Mouse (Mus musculus) lung, postnatal 0 days (tissue): ENCODE results near the gene Copg1. TPM values are rescaled to one million over a fixed set of nuclear protein-coding genes. Genes with fewer than 3 reads are reported as not detected.
A peak's percentile ranks its signal among the peaks of the same experiment; 100 is the strongest.

ENCODE experiments used
- ATAC-seq: fragments of 200-750 bp; cut with Nextera tagmentation; 2 replicates; pipeline ENCODE4 v1.8.0; 2017; ENCODE audit warnings: moderate library complexity
- DNase-seq: peaks from one replicate; pipeline ENCODE4 v3.0.0-alpha.2; 2016; ENCODE audit warnings: low spot score
- H3K27ac ChIP-seq: fragments of 300-500 bp; sonication (generic); 2 replicates; pipeline ENCODE4 v1.5.1; 2014; ENCODE audit warnings: antibody characterized with exemption, mild to moderate bottlenecking, low read length, mixed read lengths
- H3K27me3 ChIP-seq: fragments of 300-500 bp; sonication (generic); replicated peaks from 2 replicates; pipeline ENCODE4 v1.6.1; 2014; ENCODE audit warnings: low read length, mixed read lengths; ENCODE audit not compliant: insufficient read depth
- H3K36me3 ChIP-seq: fragments of 300-500 bp; sonication (generic); 2 replicates; pipeline ENCODE4 v1.6.1; 2014; ENCODE audit warnings: low read length, mixed read lengths; ENCODE audit not compliant: insufficient read depth
- H3K4me1 ChIP-seq: fragments of 300-500 bp; sonication (generic); 2 replicates; pipeline ENCODE4 v1.6.1; 2014; ENCODE audit warnings: antibody characterized with exemption, low read depth, low read length, mixed read lengths; ENCODE audit not compliant: insufficient read depth
- H3K4me2 ChIP-seq: fragments of 300-500 bp; sonication (generic); replicated peaks from 2 replicates; pipeline ENCODE4 v1.6.1; 2014; ENCODE audit warnings: low read depth, mild to moderate bottlenecking, low read length, moderate library complexity, mixed read lengths
- H3K4me3 ChIP-seq: fragments of 300-500 bp; sonication (generic); 2 replicates; pipeline ENCODE4 v1.5.1; 2014; ENCODE audit warnings: low read depth, low read length
- H3K9ac ChIP-seq: fragments of 300-500 bp; sonication (generic); replicated peaks from 2 replicates; pipeline ENCODE4 v1.6.1; 2014; ENCODE audit warnings: low read depth, mild to moderate bottlenecking
- H3K9me3 ChIP-seq: fragments of 300-500 bp; sonication (generic); 2 replicates; pipeline ENCODE4 v1.6.1; 2016; ENCODE audit warnings: low read length, mixed read lengths
- CTCF ChIP-seq: IDR thresholded peaks from 2 replicates; pipeline ENCODE4 v1.5.1; 2016; ENCODE audit warnings: antibody characterized with exemption, mild to moderate bottlenecking
- EP300 ChIP-seq: IDR thresholded peaks from 2 replicates; pipeline ENCODE4 v1.6.1; 2016; ENCODE audit warnings: antibody characterized with exemption, mild to moderate bottlenecking, control low read depth
- WGBS: fragments of 180-500 bp; shearing (Covaris S2); extraction: QIAGEN DNeasy Blood & Tissue Kit; methylation state at CpG from one replicate; pipeline ENCODE4 v1.1.7; 2014; 5-methylcytosine and 5-hydroxymethylcytosine counted together
- polyA plus RNA-seq: library from polyadenylated mRNA; unstranded; fragments of >200 nt; fragmentation: Nextera tagmentation; extraction: Ambion mirVana; gene quantifications from 2 replicates; pipeline ENCODE4 v1.2.1, GENCODE M21; 2015

Copg1 gene
- polyA plus RNA-seq, 1 experiment from 2014 or later = 72.2 TPM

DNA sequence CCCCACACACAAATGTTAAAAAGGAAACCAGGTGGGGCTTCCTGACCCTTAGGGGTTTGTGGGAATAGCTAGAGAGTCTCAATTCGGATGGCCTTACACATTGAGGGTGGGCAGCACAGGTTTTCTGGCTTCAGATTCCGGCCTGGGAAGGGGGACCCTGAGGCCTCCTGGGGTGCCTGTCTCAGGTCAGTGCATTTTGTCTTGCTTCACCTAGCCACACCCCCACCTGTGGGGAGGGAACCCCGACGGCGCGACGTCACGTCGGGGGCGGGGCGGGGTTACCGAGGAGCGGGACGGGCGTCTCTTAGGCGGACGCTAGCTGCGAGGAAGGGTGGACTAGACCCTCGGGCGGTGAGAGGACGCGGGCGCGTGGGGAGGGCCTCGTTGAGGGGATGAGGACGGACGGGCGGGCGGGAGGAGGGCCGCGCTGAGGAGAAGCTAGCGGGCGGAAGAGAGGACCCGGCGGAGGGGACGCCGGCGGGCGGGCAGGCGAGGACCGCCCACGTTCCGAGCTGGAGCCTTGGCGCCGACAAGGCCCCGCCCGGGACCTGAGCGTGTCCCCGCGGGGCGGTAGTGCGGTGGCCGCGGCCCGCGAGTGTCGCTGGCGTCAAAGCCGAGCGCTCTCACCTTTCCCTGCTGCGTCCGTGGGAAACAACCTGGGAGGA is 26.2 kb downstream of the Copg1 start, which contains the start of gene Hmces:
Gene Hmces (plus strand): TSS at position 275 of the 665 bp plus-strand sequence.
- H3K4me2 ChIP-seq = peak within 1 kb of the TSS; percentile 89
- H3K4me3 ChIP-seq = peak within 1 kb of the TSS; percentile 82
- H3K9ac ChIP-seq = peak within 1 kb of the TSS; percentile 90
- ATAC-seq = peak; percentile 96
- 1% methylated on average over 53 of the region's 62 CpGs for WGBS
- H3K4me1 ChIP-seq = 0 out of 2 replicates have a peak, but pooled peaks cover 9% of the 10 kb centered on the region
- no peaks in the 10 kb centered on the region for H3K9me3 ChIP-seq
- TF ChIP-seq CTCF (no peak; the same call in 1 of the 2 replicates), EP300 (no peak)
- H3K27me3 ChIP-seq = no peaks in the 10 kb centered on the region
- H3K27ac ChIP-seq = peak within 1 kb of the TSS; percentile 93
- peaks cover 32% of the 10 kb centered on the region for H3K36me3 ChIP-seq
- peak; percentile 92 for DNase-seq

GRCm38 (mm10) chr6:87914326-87915102 is 26.9 kb downstream of the Copg1 start:
- H3K4me2 ChIP-seq = peak overlapping the region; percentile 89
- 5% methylated on average over 34 of the region's 35 CpGs for WGBS
- no peaks in the 10 kb centered on the region for H3K27me3 ChIP-seq
- no peaks in the 10 kb centered on the region for H3K9me3 ChIP-seq
- H3K4me1 ChIP-seq = 0 out of 2 replicates have a peak, but pooled peaks cover 9% of the 10 kb centered on the region
- DNase-seq (peak; percentile 47), ATAC-seq (peak; percentile 61)
- no peak; the same call in none of the 2 replicates for TF ChIP-seq CTCF
- no peak for TF ChIP-seq EP300
- peaks cover 29% of the 10 kb centered on the region for H3K36me3 ChIP-seq
- H3K4me3 ChIP-seq = peak overlapping the region; percentile 82
- H3K9ac ChIP-seq = peak overlapping the region; percentile 90
- H3K27ac ChIP-seq = peak overlapping the region; percentile 93

GRCm38 (mm10) chr6:87915939-87916338 is 28.3 kb downstream of the Copg1 start:
- H3K9me3 ChIP-seq = no peaks in the 10 kb centered on the region
- no peak overlapping the region for H3K9ac ChIP-seq
- 0 out of 2 replicates have a peak, but pooled peaks cover 9% of the 10 kb centered on the region for H3K4me1 ChIP-seq
- WGBS = 58% methylated on average over 5 of the region's 5 CpGs
- no peak overlapping the region for H3K4me3 ChIP-seq
- TF ChIP-seq CTCF = no peak
- TF ChIP-seq EP300 = no peak
- no peaks in the 10 kb centered on the region for H3K27me3 ChIP-seq
- ATAC-seq (no peak), DNase-seq (peak; percentile 67)
- H3K4me2 ChIP-seq = no peak overlapping the region
- H3K36me3 ChIP-seq = peaks cover 17% of the 10 kb centered on the region; the same call in 1 of the 2 replicates
- H3K27ac ChIP-seq = no peak overlapping the region

GRCm38 (mm10) chr6:87921201-87921600 is 33.6 kb downstream of the Copg1 start:
- H3K4me2 ChIP-seq = no peak overlapping the region
- DNase-seq (no peak), ATAC-seq (no peak)
- WGBS = 95% methylated on average over 4 of the region's 4 CpGs
- H3K9ac ChIP-seq = no peak overlapping the region
- no peaks in the 10 kb centered on the region for H3K27me3 ChIP-seq
- no peak for TF ChIP-seq CTCF
- no peak for TF ChIP-seq EP300
- no peaks in the 10 kb centered on the region for H3K9me3 ChIP-seq
- H3K36me3 ChIP-seq = peaks cover 18% of the 10 kb centered on the region; the same call in 1 of the 2 replicates
- H3K27ac ChIP-seq = no peak overlapping the region
- H3K4me3 ChIP-seq = no peak overlapping the region
- H3K4me1 ChIP-seq = no peaks in the 10 kb centered on the region

- no peaks in the 10 kb centered on the region for H3K9me3 ChIP-seq
- TF ChIP-seq CTCF (no peak), EP300 (no peak)
- no peak overlapping the region for H3K4me2 ChIP-seq
- 72% methylated on average over 1 of the region's 1 CpGs for WGBS
- H3K9ac ChIP-seq = no peak overlapping the region
- ATAC-seq (no peak), DNase-seq (no peak)
- peaks cover 15% of the 10 kb centered on the region; the same call in 1 of the 2 replicates for H3K36me3 ChIP-seq
- H3K27me3 ChIP-seq = no peaks in the 10 kb centered on the region
- H3K4me3 ChIP-seq = no peak overlapping the region
- no peak overlapping the region for H3K27ac ChIP-seq
- H3K4me1 ChIP-seq = no peaks in the 10 kb centered on the region
Observed at GRCm38 (mm10) chr6:87923624-87924023, 36.0 kb downstream of the Copg1 start.

DNA sequence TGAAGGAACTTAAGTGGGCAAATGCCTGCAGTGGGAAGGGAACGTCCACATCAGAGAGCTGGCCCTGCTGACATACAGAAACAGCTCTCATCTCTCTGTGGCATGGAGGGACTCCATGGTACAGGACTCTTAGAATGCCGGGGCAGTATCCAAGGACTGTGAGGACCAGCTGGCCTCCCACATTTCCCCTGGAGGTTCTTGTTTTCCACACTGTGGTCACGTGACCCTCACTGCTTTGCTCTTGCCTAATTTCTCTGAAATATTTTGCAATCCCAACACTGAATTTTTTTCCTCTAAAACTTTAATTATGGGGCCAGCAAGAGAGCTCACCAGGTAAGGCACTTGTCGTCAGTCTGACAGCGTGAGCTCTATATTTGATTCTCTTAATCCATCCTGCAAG is 47.4 kb downstream of the Copg1 start:
- no peak overlapping the region for H3K9ac ChIP-seq
- no peaks in the 10 kb centered on the region for H3K4me1 ChIP-seq
- no peak for ATAC-seq
- H3K36me3 ChIP-seq = peaks cover 20% of the 10 kb centered on the region
- 77% methylated on average over 5 of the region's 5 CpGs for WGBS
- peak; percentile 43 for DNase-seq
- no peaks in the 10 kb centered on the region for H3K27me3 ChIP-seq
- TF ChIP-seq CTCF = no peak
- no peak for TF ChIP-seq EP300
- no peak overlapping the region for H3K27ac ChIP-seq
- no peak overlapping the region for H3K4me2 ChIP-seq
- no peaks in the 10 kb centered on the region for H3K9me3 ChIP-seq
- no peak overlapping the region for H3K4me3 ChIP-seq
